Mouse (Mus musculus) hindbrain, embryonic 12.5 days (tissue): ENCODE results near the gene Skor1. TPM values are rescaled to one million over a fixed set of nuclear protein-coding genes. Genes with fewer than 3 reads are reported as not detected.

Source experiments
- ATAC-seq: fragments of 200-750 bp; cut with Nextera tagmentation; 2 replicates; pipeline ENCODE4 v1.8.0; 2017; ENCODE audit warnings: moderate TSS enrichment; ENCODE audit not compliant: low FRiP score
- H3K27ac ChIP-seq: fragments of 300-500 bp; sonication (generic); 2 replicates; pipeline ENCODE4 v1.5.1; 2016; ENCODE audit warnings: mild to moderate bottlenecking
- H3K27me3 ChIP-seq: fragments of 300-500 bp; sonication (generic); 2 replicates; pipeline ENCODE4 v1.6.1; 2016; ENCODE audit warnings: mild to moderate bottlenecking
- H3K36me3 ChIP-seq: fragments of 300-500 bp; sonication (generic); 2 replicates; pipeline ENCODE4 v1.6.1; 2016; ENCODE audit warnings: mild to moderate bottlenecking
- H3K4me1 ChIP-seq: fragments of 300-500 bp; sonication (generic); 2 replicates; pipeline ENCODE4 v1.6.1; 2016
- H3K4me2 ChIP-seq: fragments of 300-500 bp; sonication (generic); replicated peaks from 2 replicates; pipeline ENCODE4 v1.6.1; 2016; ENCODE audit warnings: mild to moderate bottlenecking
- H3K4me3 ChIP-seq: fragments of 300-500 bp; sonication (generic); 2 replicates; pipeline ENCODE4 v1.5.1; 2016; ENCODE audit warnings: mild to moderate bottlenecking
- H3K9ac ChIP-seq: fragments of 300-500 bp; sonication (generic); 2 replicates; pipeline ENCODE4 v1.6.1; 2016; ENCODE audit warnings: mild to moderate bottlenecking, moderate library complexity
- H3K9me3 ChIP-seq: fragments of 300-500 bp; sonication (generic); replicated peaks from 2 replicates; pipeline ENCODE4 v1.6.1; 2016; ENCODE audit warnings: mild to moderate bottlenecking
- WGBS: fragments of 180-500 bp; shearing (Covaris S2); methylation state at CpG from one replicate; pipeline ENCODE4 v1.1.7; 2016; 5-methylcytosine and 5-hydroxymethylcytosine counted together
- polyA plus RNA-seq: library from polyadenylated mRNA; unstranded; fragments of >200 nt; fragmentation: Nextera tagmentation; extraction: Ambion mirVana; gene quantifications from 2 replicates; pipeline ENCODE4 v1.2.1, GENCODE M21; 2016

Gene Skor1
- polyA plus RNA-seq, 1 experiment from 2014 or later = 24.0 TPM

DNA sequence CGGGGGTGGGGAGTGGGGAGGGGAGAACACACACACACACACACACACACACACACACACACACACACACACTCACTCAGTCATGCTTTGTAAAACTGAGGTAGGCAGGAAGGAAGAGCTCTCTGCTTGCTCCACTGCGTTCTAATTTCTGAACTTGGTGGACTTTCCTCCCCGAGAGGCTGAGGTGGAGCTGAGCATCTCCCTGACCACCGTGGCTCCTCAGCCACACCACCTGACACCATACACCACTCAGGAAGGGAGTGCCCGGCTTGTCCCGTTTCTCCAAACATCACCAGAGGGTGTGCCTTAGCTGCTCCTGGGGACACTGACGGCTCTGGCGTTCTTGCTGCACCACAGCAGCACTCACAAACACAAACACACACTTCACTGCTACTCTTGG lies 29.5 kb upstream of the Skor1 start:
- WGBS = 86% methylated on average over 8 of the region's 8 CpGs
- no peak overlapping the region for H3K4me2 ChIP-seq
- H3K36me3 ChIP-seq = no peaks in the 10 kb centered on the region
- H3K27ac ChIP-seq = no peak overlapping the region
- H3K4me1 ChIP-seq = peaks cover 33% of the 10 kb centered on the region
- no peaks in the 10 kb centered on the region for H3K9me3 ChIP-seq
- H3K9ac ChIP-seq = no peak overlapping the region
- H3K4me3 ChIP-seq = no peak overlapping the region
- peaks cover 5% of the 10 kb centered on the region; the same call in 1 of the 2 replicates for H3K27me3 ChIP-seq
- no peak for ATAC-seq

DNA sequence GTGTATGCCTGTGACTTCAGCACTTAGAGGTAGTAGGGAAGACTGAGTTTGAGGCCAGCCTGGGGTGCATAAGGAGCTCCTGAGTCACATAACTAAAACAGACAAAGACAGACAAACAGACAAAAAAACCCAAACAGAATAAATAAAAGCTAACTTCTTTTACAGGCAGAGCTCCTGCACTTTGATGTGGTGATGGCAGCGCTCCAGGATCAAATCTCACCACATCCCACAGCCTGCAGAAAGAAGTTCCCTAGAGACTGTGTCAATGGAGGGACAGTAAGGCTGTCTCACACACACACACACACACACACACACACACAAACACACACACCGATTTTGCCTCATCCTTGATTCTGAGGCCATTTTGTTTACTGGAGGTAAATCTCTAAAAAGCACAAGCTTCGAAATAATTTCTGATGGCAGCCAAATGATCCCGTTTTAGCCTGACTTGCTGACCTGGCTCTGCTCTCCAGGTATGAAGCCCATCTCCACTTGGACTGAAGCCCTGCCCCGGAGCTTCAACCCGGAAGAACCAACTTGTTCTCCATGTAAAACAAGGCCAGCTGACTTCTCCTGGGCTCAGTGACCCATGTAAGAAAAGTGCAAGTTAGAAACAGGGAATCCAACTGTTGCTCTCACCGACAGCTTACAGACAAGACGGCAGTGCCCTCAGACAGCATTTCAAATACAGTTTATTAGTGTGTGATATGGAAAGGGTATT lies 25.4 kb upstream of the Skor1 start:
- ATAC-seq = no peak
- peaks cover 5% of the 10 kb centered on the region; the same call in 1 of the 2 replicates for H3K27me3 ChIP-seq

DNA sequence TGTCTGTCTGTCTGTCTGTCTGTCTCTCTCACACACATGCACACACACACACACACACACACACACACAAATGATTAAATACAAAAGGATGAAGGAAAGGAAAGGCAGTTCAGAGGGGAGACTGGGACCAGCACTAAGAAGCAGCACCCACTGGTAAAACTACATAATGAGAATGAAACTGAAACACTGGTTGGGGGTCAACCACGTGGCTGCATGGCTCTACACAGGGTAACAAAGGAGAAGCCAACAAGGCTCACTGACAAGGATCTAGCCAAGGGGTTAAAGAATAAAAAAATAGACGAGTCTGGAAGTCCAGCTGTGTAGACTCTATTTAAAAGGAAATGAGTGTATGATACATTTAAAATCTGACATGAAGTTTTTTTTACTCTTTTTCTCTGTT lies 23.2 kb upstream of the Skor1 start:
- no peak overlapping the region for H3K4me2 ChIP-seq
- peaks cover 17% of the 10 kb centered on the region; the same call in 1 of the 2 replicates for H3K4me1 ChIP-seq
- H3K27me3 ChIP-seq = no peaks in the 10 kb centered on the region
- 41% methylated on average over 2 of the region's 2 CpGs for whole genome bisulfite sequencing
- H3K27ac ChIP-seq = no peak overlapping the region
- no peaks in the 10 kb centered on the region for H3K9me3 ChIP-seq
- no peak overlapping the region for H3K9ac ChIP-seq
- H3K36me3 ChIP-seq = 0 out of 2 replicates have a peak, but pooled peaks cover 3% of the 10 kb centered on the region
- no peak for ATAC-seq
- no peak overlapping the region for H3K4me3 ChIP-seq

More for the DNA sequence above, 25.4 kb upstream of the Skor1 start:
- Histone ChIP-seq H3K4me3 (no peak overlapping the region), H3K9me3 (no peaks in the 10 kb centered on the region), H3K9ac (no peak overlapping the region), H3K36me3 (0 out of 2 replicates have a peak, but pooled peaks cover 1% of the 10 kb centered on the region), H3K27ac (no peak overlapping the region), H3K4me2 (no peak overlapping the region), H3K4me1 (peaks cover 14% of the 10 kb centered on the region; the same call in 1 of the 2 replicates)
- WGBS = 84% methylated on average over 8 of the region's 8 CpGs

- H3K9me3 ChIP-seq = no peaks in the 10 kb centered on the region
- ATAC-seq = no peak
- H3K9ac ChIP-seq = no peak overlapping the region
- no peak overlapping the region for H3K4me3 ChIP-seq
- H3K27me3 ChIP-seq = no peaks in the 10 kb centered on the region
- H3K4me2 ChIP-seq = no peak overlapping the region
- peaks cover 30% of the 10 kb centered on the region for H3K4me1 ChIP-seq
- H3K36me3 ChIP-seq = 0 out of 2 replicates have a peak, but pooled peaks cover 3% of the 10 kb centered on the region
- WGBS = 94% methylated on average over 1 of the region's 1 CpGs
- H3K27ac ChIP-seq = no peak overlapping the region
These were observed 20.4 kb upstream of the Skor1 start for GRCm38 (mm10) chr9:63169127-63169526.

- Histone ChIP-seq H3K4me3 (no peak overlapping the region), H3K4me2 (no peak overlapping the region), H3K27ac (no peak overlapping the region), H3K9me3 (no peaks in the 10 kb centered on the region), H3K4me1 (peaks cover 26% of the 10 kb centered on the region), H3K36me3 (0 out of 2 replicates have a peak, but pooled peaks cover 6% of the 10 kb centered on the region), H3K9ac (no peak overlapping the region), H3K27me3 (no peaks in the 10 kb centered on the region)
- 16% methylated on average over 9 of the region's 9 CpGs for WGBS
- no peak for ATAC-seq
These were observed 16.3 kb upstream of the Skor1 start for GRCm38 (mm10) chr9:63165070-63165469.

- Histone ChIP-seq H3K4me2 (no peak overlapping the region), H3K27me3 (0 out of 2 replicates have a peak, but pooled peaks cover 3% of the 10 kb centered on the region), H3K9me3 (no peaks in the 10 kb centered on the region), H3K4me3 (no peak overlapping the region), H3K27ac (no peak overlapping the region), H3K4me1 (peaks cover 26% of the 10 kb centered on the region), H3K9ac (no peak overlapping the region), H3K36me3 (0 out of 2 replicates have a peak, but pooled peaks cover 3% of the 10 kb centered on the region)
- ATAC-seq = no peak
- WGBS = 69% methylated on average over 8 of the region's 8 CpGs
These were observed 15.0 kb upstream of the Skor1 start for GRCm38 (mm10) chr9:63163756-63164155.

- Histone ChIP-seq H3K9ac (no peak overlapping the region), H3K4me3 (no peak overlapping the region), H3K36me3 (no peaks in the 10 kb centered on the region), H3K4me1 (peaks cover 40% of the 10 kb centered on the region), H3K9me3 (no peaks in the 10 kb centered on the region), H3K4me2 (peak overlapping the region; percentile 79; the same call in 1 of the 2 replicates), H3K27ac (no peak overlapping the region), H3K27me3 (peaks cover 82% of the 10 kb centered on the region)
- WGBS = 18% methylated on average over 14 of the region's 14 CpGs
- ATAC-seq = no peak
These were observed 3.2 kb upstream of the Skor1 start for GRCm38 (mm10) chr9:63151949-63152348.

DNA sequence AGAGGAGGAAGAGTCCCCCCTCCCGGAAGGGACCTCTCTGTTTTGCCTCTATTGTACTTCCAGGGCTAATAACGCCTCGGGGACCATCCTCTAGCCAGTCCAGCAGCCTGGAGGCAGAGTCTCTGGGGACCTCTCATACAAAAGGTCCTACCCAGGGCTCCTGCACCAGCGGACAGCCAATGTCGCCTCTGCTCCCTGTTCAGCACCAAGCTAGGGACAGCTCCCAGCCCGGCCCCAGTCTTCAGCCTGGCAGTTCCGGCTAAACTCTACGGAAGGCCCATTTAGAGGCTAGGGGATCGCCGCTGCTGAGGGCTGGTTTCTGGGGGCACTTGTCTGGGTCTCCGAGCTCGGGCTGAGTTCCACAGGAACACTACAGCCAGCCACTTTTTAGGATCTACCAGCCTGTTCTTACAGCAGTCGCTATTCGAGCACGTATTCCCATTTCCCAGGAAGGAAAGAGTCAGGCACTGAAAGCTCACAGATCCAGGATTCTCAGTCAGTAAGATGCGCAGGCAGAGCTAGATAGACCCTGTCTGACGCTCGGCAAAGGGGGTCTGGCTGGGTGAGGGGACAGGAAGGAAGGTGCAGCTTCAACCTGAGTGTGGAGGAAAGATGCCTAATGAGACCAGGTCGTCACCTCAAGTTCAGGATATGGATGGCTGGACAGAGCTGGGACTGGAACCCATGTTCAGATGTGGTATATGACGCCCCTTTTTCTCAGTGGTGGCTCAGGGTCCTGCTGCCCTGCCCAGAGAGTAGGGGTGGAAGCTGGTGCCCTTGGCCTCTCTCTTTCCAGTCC lies 2.5 kb upstream of the Skor1 start:
- Histone ChIP-seq H3K36me3 (no peaks in the 10 kb centered on the region), H3K4me2 (peak overlapping the region; percentile 79), H3K4me3 (0 out of 2 replicates have a peak overlapping the region, but pooled peaks have one; percentile 7), H3K27me3 (peaks cover 88% of the 10 kb centered on the region), H3K27ac (peak overlapping the region; percentile 66; the same call in 1 of the 2 replicates), H3K9ac (no peak overlapping the region), H3K9me3 (no peaks in the 10 kb centered on the region), H3K4me1 (peaks cover 46% of the 10 kb centered on the region)
- WGBS = 1% methylated on average over 20 of the region's 20 CpGs
- ATAC-seq = 0 out of 2 replicates have a peak, but pooled peaks have one; percentile 12

DNA sequence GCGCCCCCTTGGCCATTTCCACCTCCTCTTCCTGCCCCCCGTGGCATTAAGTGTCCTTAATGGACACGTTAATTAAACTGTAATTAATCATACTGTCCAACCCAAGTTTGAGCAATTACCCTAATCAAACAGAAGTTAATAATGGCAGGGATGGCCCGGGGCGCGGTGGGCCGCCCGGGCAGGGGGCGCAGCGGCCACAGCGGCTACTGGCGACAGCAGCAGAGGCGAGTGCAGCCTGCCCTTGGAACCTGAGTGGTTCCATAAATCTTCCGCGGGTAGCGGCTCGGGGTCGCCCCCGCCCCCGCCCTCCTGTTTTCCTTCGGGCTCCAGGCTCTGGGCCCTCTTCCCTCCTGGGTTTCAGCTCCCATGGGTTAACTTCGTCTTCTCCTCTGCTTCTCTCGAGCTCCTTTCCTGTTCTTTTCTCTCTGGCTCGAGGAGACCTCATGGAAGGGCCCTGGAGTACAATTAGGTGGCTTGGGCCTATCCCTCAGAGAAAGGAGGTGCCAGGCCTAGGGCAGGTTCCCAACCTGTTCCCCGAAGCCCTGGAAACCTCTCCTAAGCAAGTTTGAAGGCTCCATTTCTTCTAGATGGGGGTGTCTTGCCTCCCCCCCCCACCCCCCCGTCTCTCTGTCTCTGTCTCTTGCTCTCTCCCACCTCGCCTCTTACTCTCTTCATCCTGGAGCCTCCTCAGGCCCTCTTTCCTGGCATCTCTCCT lies 1.5 kb upstream of the Skor1 start:
- no peak overlapping the region for H3K9ac ChIP-seq
- ATAC-seq = no peak
- no peaks in the 10 kb centered on the region for H3K9me3 ChIP-seq
- 0 out of 2 replicates have a peak overlapping the region, but pooled peaks have one; percentile 7 for H3K4me3 ChIP-seq
- H3K27me3 ChIP-seq = peaks cover 93% of the 10 kb centered on the region
- H3K4me2 ChIP-seq = peak overlapping the region; percentile 79
- H3K36me3 ChIP-seq = no peaks in the 10 kb centered on the region
- H3K27ac ChIP-seq = peak overlapping the region; percentile 66; the same call in 1 of the 2 replicates
- 2% methylated on average over 27 of the region's 27 CpGs for WGBS
- H3K4me1 ChIP-seq = peaks cover 54% of the 10 kb centered on the region

DNA sequence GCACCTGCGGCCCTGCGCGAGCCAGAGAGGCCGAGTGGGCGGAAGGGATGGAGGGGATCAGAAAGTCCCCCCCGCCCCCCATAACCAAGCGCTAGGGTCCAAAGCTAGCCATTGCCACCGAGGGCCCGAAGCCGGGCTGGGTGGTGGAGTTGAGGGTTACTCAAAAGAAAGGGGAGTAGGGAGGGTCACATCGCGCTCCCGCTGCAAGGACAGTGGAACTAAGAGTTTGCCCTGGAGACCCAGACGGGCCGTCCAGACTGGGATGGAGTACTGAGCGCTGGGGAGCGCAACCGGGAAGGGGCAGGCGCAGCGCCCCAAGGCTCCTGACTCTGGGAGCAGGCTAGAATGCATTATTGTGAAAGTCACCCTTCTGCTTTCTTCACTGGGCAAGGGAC lies 608 bp upstream of the Skor1 start:
- WGBS = 1% methylated on average over 20 of the region's 20 CpGs
- ATAC-seq = 0 out of 2 replicates have a peak, but pooled peaks have one; percentile 7
- no peaks in the 10 kb centered on the region for H3K9me3 ChIP-seq
- H3K27ac ChIP-seq = peak overlapping the region; percentile 88
- H3K27me3 ChIP-seq = peaks cover 98% of the 10 kb centered on the region
- H3K4me2 ChIP-seq = peak overlapping the region; percentile 79
- H3K9ac ChIP-seq = peak overlapping the region; percentile 73
- peak overlapping the region; percentile 49 for H3K4me3 ChIP-seq
- peaks cover 58% of the 10 kb centered on the region for H3K4me1 ChIP-seq
- no peaks in the 10 kb centered on the region for H3K36me3 ChIP-seq

DNA sequence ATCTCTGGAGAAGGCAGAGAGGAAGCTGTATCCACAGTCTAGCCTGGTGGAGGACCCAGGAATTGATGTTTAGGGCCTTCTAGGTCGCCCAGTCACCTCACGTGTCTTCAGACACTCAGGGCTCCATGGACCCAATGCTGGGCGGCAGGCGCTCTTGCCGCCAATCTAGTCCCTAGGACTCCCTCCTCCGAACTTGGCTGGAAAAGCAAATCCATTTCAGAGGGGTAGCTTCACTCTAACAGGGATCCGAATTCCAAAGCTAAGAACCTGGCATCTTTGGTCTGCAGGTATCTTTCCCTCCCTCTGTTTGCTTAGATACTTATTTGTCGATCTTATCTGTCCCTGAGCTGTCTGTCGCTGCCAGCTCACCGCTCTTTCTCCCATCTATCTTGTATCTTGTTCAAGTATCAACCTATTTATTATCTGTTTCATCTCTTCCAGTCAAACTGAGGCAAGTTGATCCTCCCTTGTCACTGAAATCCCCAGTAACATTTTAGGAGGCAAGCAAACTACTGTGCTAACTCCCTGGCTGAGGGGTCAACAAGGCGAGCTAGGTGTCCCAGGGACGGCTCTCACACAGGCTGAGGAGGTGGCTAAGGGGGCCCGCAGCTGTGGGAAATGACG lies 863 bp downstream of the Skor1 start:
- H3K4me3 ChIP-seq = peak overlapping the region; percentile 49
- peak overlapping the region; percentile 79 for H3K4me2 ChIP-seq
- no peak for ATAC-seq
- H3K27ac ChIP-seq = peak overlapping the region; percentile 88
- peaks cover 69% of the 10 kb centered on the region for H3K4me1 ChIP-seq
- no peaks in the 10 kb centered on the region for H3K9me3 ChIP-seq
- no peaks in the 10 kb centered on the region for H3K36me3 ChIP-seq
- H3K27me3 ChIP-seq = peaks cover 100% of the 10 kb centered on the region
- under 1% methylated on average over 14 of the region's 14 CpGs for WGBS
- H3K9ac ChIP-seq = peak overlapping the region; percentile 73
